Mouse (Mus musculus) heart, postnatal 0 days (tissue): ENCODE measurements at regions not wholly inside any gene's neighbourhood (a gene's known extent, or its start where the extent isn't known, plus 50 kb on each side); places are given as distances from the start of the nearest gene placed in this dataset.

ENCODE experiments used
- ATAC-seq: fragments of 200-750 bp; cut with Nextera tagmentation; 2 replicates; pipeline ENCODE4 v1.8.0; 2017; ENCODE audit warnings: low read depth, moderate number of reproducible peaks, moderate library complexity; ENCODE audit not compliant: insufficient read depth
- DNase-seq: peaks from one replicate; pipeline ENCODE4 v3.0.0-alpha.2; 2016; ENCODE audit warnings: low spot score
- H3K27ac ChIP-seq: fragments of 300-500 bp; sonication (generic); 2 replicates; pipeline ENCODE4 v1.5.1; 2014; ENCODE audit warnings: low read depth, mild to moderate bottlenecking
- H3K27me3 ChIP-seq: fragments of 300-500 bp; sonication (generic); 2 replicates; pipeline ENCODE4 v1.6.1; 2014; ENCODE audit warnings: low read length, mixed read lengths; ENCODE audit not compliant: control insufficient read depth, insufficient read depth
- H3K36me3 ChIP-seq: fragments of 300-500 bp; sonication (generic); replicated peaks from 2 replicates; pipeline ENCODE4 v1.6.1; 2014; ENCODE audit warnings: low read length, mixed read lengths; ENCODE audit not compliant: control insufficient read depth, insufficient read depth
- H3K4me1 ChIP-seq: fragments of 300-500 bp; sonication (generic); 2 replicates; pipeline ENCODE4 v1.6.1; 2014; ENCODE audit warnings: antibody characterized with exemption; ENCODE audit not compliant: control insufficient read depth, insufficient read depth
- H3K4me2 ChIP-seq: fragments of 300-500 bp; sonication (generic); 2 replicates; pipeline ENCODE4 v1.6.1; 2014; ENCODE audit warnings: low read depth, mild to moderate bottlenecking, low read length, moderate library complexity
- H3K4me3 ChIP-seq: fragments of 300-500 bp; sonication (generic); 2 replicates; pipeline ENCODE4 v1.5.1; 2014; ENCODE audit warnings: low read depth, low read length
- H3K9ac ChIP-seq: fragments of 300-500 bp; sonication (generic); replicated peaks from 2 replicates; pipeline ENCODE4 v1.6.1; 2014; ENCODE audit warnings: low read depth, low read length, mixed read lengths
- H3K9me3 ChIP-seq: fragments of 300-500 bp; sonication (generic); replicated peaks from 2 replicates; pipeline ENCODE4 v1.6.1; 2016; ENCODE audit warnings: low read length; ENCODE audit not compliant: control insufficient read depth
- CTCF ChIP-seq: IDR thresholded peaks from 2 replicates; pipeline ENCODE4 v1.5.1; 2016; ENCODE audit warnings: antibody characterized with exemption, control low read depth, low read depth
- EP300 ChIP-seq: IDR thresholded peaks from 2 replicates; pipeline ENCODE4 v1.6.1; 2016; ENCODE audit warnings: antibody characterized with exemption, low read depth
- WGBS: fragments of 180-500 bp; shearing (Covaris S2); extraction: QIAGEN DNeasy Blood & Tissue Kit; methylation state at CpG from one replicate; pipeline ENCODE4 v1.1.7; 2014; 5-methylcytosine and 5-hydroxymethylcytosine counted together

GRCm38 (mm10) chr1:187441668-187442193, 166.9 kb upstream of the Esrrg start:
- ATAC-seq, result no peak
- Histone ChIP-seq H3K9me3 (no peaks in the 10 kb centered on the region), H3K36me3 (no peaks in the 10 kb centered on the region), H3K4me3 (no peak overlapping the region), H3K4me1 (no peaks in the 10 kb centered on the region), H3K9ac (no peak overlapping the region), H3K27ac (no peak overlapping the region), H3K27me3 (no peaks in the 10 kb centered on the region), H3K4me2 (no peak overlapping the region)
- TF ChIP-seq CTCF (no peak), EP300 (no peak)
- DNase-seq, result no peak
- 74% methylated on average over 3 of the region's 3 CpGs for WGBS

DNA sequence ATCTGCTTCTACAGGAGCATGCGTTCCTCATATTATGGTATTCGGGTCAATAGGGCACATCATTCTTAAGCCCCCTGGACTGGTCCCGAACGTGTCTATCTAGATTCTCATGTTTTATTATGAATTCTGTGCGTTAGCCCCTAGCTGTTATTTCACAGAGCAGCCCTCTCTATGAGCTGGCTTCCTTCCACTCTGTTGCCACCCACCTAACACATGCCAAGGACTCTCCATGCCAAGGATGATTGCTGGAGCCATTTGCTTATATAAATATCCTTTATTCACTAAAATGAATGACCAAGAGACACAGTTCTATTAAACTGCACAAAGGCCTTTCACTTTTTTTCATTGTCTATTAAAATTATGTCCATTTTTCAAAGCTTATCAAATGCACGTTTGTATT, 162.1 kb upstream of the Esrrg start:
- no peak for ATAC-seq
- Histone ChIP-seq H3K9ac (no peak overlapping the region), H3K4me3 (no peak overlapping the region), H3K9me3 (no peaks in the 10 kb centered on the region), H3K27ac (no peak overlapping the region), H3K4me2 (no peak overlapping the region), H3K36me3 (no peaks in the 10 kb centered on the region), H3K4me1 (no peaks in the 10 kb centered on the region), H3K27me3 (no peaks in the 10 kb centered on the region)
- TF ChIP-seq EP300, result no peak
- TF ChIP-seq CTCF, result no peak
- no peak for DNase-seq
- WGBS, result 75% methylated on average over 6 of the region's 6 CpGs

- ATAC-seq (0 out of 2 replicates have a peak, but pooled peaks have one; percentile 66), DNase-seq (peak; percentile 72)
- TF ChIP-seq CTCF (peak; percentile 90), EP300 (no peak)
- Histone ChIP-seq H3K9me3 (no peaks in the 10 kb centered on the region), H3K4me1 (no peaks in the 10 kb centered on the region), H3K27me3 (no peaks in the 10 kb centered on the region), H3K27ac (no peak overlapping the region), H3K4me3 (no peak overlapping the region), H3K4me2 (peak overlapping the region; percentile 19; the same call in 1 of the 2 replicates), H3K36me3 (no peaks in the 10 kb centered on the region), H3K9ac (no peak overlapping the region)
- 22% methylated on average over 6 of the region's 6 CpGs for WGBS
Observed at GRCm38 (mm10) chr1:187448173-187448572, 160.4 kb upstream of the Esrrg start.

DNA sequence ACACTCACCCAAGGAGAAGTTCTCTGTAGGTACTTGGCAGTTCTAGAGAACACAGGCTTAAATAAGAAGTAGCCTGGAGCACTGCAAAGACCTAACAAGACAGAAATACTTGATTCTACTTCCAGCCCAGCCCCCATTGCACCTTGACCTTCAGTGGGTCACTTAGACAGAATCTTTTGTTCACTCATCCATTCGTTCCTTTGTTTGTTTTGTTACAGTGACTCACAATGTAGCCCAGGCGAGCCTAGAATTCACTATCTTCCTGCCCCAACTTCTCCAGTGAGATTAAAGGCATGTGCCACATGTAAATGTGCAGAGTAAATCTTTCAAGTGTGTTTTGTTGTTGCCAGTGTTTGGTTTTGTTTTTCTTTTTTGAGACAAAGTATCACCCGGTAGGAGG, 158.5 kb upstream of the Esrrg start:
- DNase-seq (no peak), ATAC-seq (no peak)
- no peaks in the 10 kb centered on the region for H3K9me3 ChIP-seq
- H3K9ac ChIP-seq, result no peak overlapping the region
- TF ChIP-seq EP300 (no peak), CTCF (no peak)
- no peak overlapping the region for H3K4me2 ChIP-seq
- no peak overlapping the region for H3K4me3 ChIP-seq
- H3K4me1 ChIP-seq, result no peaks in the 10 kb centered on the region
- 70% methylated on average over 3 of the region's 3 CpGs for WGBS
- H3K36me3 ChIP-seq, result no peaks in the 10 kb centered on the region
- H3K27ac ChIP-seq, result no peak overlapping the region
- no peaks in the 10 kb centered on the region for H3K27me3 ChIP-seq

DNA sequence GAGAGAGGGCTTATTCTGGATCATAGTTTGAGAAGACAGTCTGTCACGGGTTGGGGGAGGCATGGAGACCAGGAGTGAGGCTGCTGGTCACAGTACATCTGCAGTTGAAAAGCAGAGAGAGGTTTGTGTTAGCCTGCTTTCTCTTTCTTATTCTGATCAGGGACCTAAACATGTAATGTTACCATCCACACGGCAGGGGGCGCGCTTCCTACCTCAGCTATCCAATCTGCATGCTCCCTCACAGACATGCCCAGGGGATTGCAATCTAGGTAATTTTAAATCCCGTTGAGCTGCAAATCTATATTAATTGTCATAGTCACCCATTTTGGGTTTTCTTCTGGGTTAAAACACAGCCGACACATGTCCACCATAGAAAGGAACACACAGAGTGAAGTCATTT, 156.4 kb upstream of the Esrrg start:
- 34% methylated on average over 6 of the region's 6 CpGs for WGBS
- TF ChIP-seq CTCF (peak; percentile 74), EP300 (no peak)
- Histone ChIP-seq H3K4me3 (no peak overlapping the region), H3K9ac (no peak overlapping the region), H3K36me3 (no peaks in the 10 kb centered on the region), H3K9me3 (no peaks in the 10 kb centered on the region), H3K27ac (no peak overlapping the region), H3K27me3 (no peaks in the 10 kb centered on the region), H3K4me2 (no peak overlapping the region), H3K4me1 (no peaks in the 10 kb centered on the region)
- DNase-seq (peak; percentile 16), ATAC-seq (no peak)

DNA sequence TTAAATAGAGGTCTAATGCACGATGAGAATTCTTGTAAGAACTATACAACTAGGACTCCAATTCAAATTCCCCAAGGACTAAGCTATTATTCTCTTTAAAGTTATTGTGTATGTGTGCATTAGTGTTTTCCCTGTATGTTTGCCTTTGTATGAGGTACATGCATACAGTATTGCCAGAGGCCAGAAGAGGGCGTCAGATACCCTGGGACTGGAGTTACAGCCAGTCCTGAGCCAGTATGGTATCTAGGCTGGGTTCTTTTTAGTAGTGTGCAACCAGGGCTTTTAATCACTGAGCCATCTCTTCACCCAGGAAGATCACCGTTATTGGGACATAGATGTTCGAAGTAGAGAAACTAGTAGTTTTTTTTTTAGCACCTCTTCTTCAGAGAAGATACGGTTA, 154.2 kb upstream of the Esrrg start:
- H3K4me3 ChIP-seq, result no peak overlapping the region
- no peaks in the 10 kb centered on the region for H3K4me1 ChIP-seq
- no peak overlapping the region for H3K4me2 ChIP-seq
- no peaks in the 10 kb centered on the region for H3K36me3 ChIP-seq
- H3K27ac ChIP-seq, result no peak overlapping the region
- ATAC-seq, result no peak
- H3K9ac ChIP-seq, result no peak overlapping the region
- TF ChIP-seq CTCF, result peak; percentile 46
- no peak for TF ChIP-seq EP300
- H3K9me3 ChIP-seq, result no peaks in the 10 kb centered on the region
- no peak for DNase-seq
- WGBS, result 52% methylated on average over 5 of the region's 5 CpGs
- no peaks in the 10 kb centered on the region for H3K27me3 ChIP-seq
